Mouse (Mus musculus): ENCODE data around the gene Rp9. TPM values are rescaled to one million over a fixed set of nuclear protein-coding genes. Genes with fewer than 3 reads are reported as not detected.
A peak's percentile ranks its signal among the peaks of the same experiment; 100 is the strongest.

Rp9 gene
- total and polyA plus RNA-seq, 2 experiments from 2014 or later: 59.4 to 81.7 TPM

- ATAC-seq (ENCODE audit: low FRiP score): no peak
- no peaks in the 10 kb centered on the region for H3K27me3 ChIP-seq (ENCODE audit: insufficient read depth, low read length)
- no peak overlapping the region for H3K27ac ChIP-seq (ENCODE audit: low read depth, low read length)
- H3K4me2 ChIP-seq (ENCODE audit: low read depth, low read length, poor library complexity, severe bottlenecking): no peak overlapping the region
- 95% methylated on average over 5 of the region's 5 CpGs for WGBS
- no peak overlapping the region for H3K9ac ChIP-seq (replicated peaks; ENCODE audit: low read length, poor library complexity, severe bottlenecking)
- H3K36me3 ChIP-seq (ENCODE audit: insufficient read depth, low read length): peaks cover 56% of the 10 kb centered on the region
- H3K4me3 ChIP-seq (ENCODE audit: low read depth, low read length): no peak overlapping the region
- TF ChIP-seq CTCF (IDR thresholded peaks at IDR 0.05): no peak
- no peaks in the 10 kb centered on the region for H3K9me3 ChIP-seq (ENCODE audit: low read length)
- H3K4me1 ChIP-seq (ENCODE audit: insufficient read depth, low read length): no peaks in the 10 kb centered on the region
- no peak for DNase-seq (ENCODE audit: low spot score)
These were observed 22.3 kb downstream of the Rp9 start for GRCm38 (mm10) chr9:22447213-22447612.

GRCm38 (mm10) chr9:22445123-22445522, 24.4 kb downstream of the Rp9 start:
- WGBS: 83% methylated on average over 1 of the region's 1 CpGs
- no peak for ATAC-seq (ENCODE audit: low FRiP score)

GRCm38 (mm10) chr9:22443157-22443556, 26.4 kb downstream of the Rp9 start:
- H3K9me3 ChIP-seq (ENCODE audit: low read length): no peaks in the 10 kb centered on the region
- H3K4me1 ChIP-seq (ENCODE audit: insufficient read depth, low read length): no peaks in the 10 kb centered on the region
- no peak for ATAC-seq (ENCODE audit: low FRiP score)
- DNase-seq (ENCODE audit: low spot score): no peak
- no peak overlapping the region for H3K4me2 ChIP-seq (ENCODE audit: low read depth, low read length, poor library complexity, severe bottlenecking)
- no peak overlapping the region for H3K4me3 ChIP-seq (ENCODE audit: low read depth, low read length)
- no peak for TF ChIP-seq CTCF (IDR thresholded peaks at IDR 0.05)
- no peak overlapping the region for H3K9ac ChIP-seq (replicated peaks; ENCODE audit: low read length, poor library complexity, severe bottlenecking)
- WGBS: 96% methylated on average over 10 of the region's 10 CpGs
- H3K27me3 ChIP-seq (ENCODE audit: insufficient read depth, low read length): no peaks in the 10 kb centered on the region
- H3K27ac ChIP-seq (ENCODE audit: low read depth, low read length): no peak overlapping the region
- peaks cover 26% of the 10 kb centered on the region for H3K36me3 ChIP-seq (ENCODE audit: insufficient read depth, low read length)

More at GRCm38 (mm10) chr9:22445123-22445522, 24.4 kb downstream of the Rp9 start:
- no peak overlapping the region for H3K9ac ChIP-seq (replicated peaks; ENCODE audit: low read length, poor library complexity, severe bottlenecking)
- peaks cover 42% of the 10 kb centered on the region for H3K36me3 ChIP-seq (ENCODE audit: insufficient read depth, low read length)
- no peaks in the 10 kb centered on the region for H3K9me3 ChIP-seq (ENCODE audit: low read length)
- no peak overlapping the region for H3K4me2 ChIP-seq (ENCODE audit: low read depth, low read length, poor library complexity, severe bottlenecking)
- H3K27me3 ChIP-seq (ENCODE audit: insufficient read depth, low read length): no peaks in the 10 kb centered on the region
- no peaks in the 10 kb centered on the region for H3K4me1 ChIP-seq (ENCODE audit: insufficient read depth, low read length)
- H3K4me3 ChIP-seq (ENCODE audit: low read depth, low read length): no peak overlapping the region
- no peak overlapping the region for H3K27ac ChIP-seq (ENCODE audit: low read depth, low read length)
- TF ChIP-seq CTCF (IDR thresholded peaks at IDR 0.05): no peak
- DNase-seq (ENCODE audit: low spot score): no peak

GRCm38 (mm10) chr9:22438826-22439225, 30.7 kb downstream of the Rp9 start:
- Histone ChIP-seq H3K4me3 (ENCODE audit: low read depth, low read length) (no peak overlapping the region), H3K36me3 (ENCODE audit: insufficient read depth, low read length) (peaks cover 4% of the 10 kb centered on the region), H3K9ac (replicated peaks; ENCODE audit: low read length, poor library complexity, severe bottlenecking) (no peak overlapping the region), H3K9me3 (ENCODE audit: low read length) (no peaks in the 10 kb centered on the region), H3K4me2 (ENCODE audit: low read depth, low read length, poor library complexity, severe bottlenecking) (no peak overlapping the region), H3K4me1 (ENCODE audit: insufficient read depth, low read length) (no peaks in the 10 kb centered on the region), H3K27me3 (ENCODE audit: insufficient read depth, low read length) (no peaks in the 10 kb centered on the region), H3K27ac (ENCODE audit: low read depth, low read length) (no peak overlapping the region)
- 61% methylated on average over 1 of the region's 1 CpGs for WGBS
- ATAC-seq (ENCODE audit: low FRiP score) (no peak), DNase-seq (ENCODE audit: low spot score) (no peak)
- TF ChIP-seq CTCF (IDR thresholded peaks at IDR 0.05): peak; percentile 23

- Histone ChIP-seq H3K4me1 (ENCODE audit: insufficient read depth, low read length) (no peaks in the 10 kb centered on the region), H3K27ac (ENCODE audit: low read depth, low read length) (no peak overlapping the region), H3K36me3 (ENCODE audit: insufficient read depth, low read length) (no peaks in the 10 kb centered on the region), H3K27me3 (ENCODE audit: insufficient read depth, low read length) (no peaks in the 10 kb centered on the region), H3K9ac (replicated peaks; ENCODE audit: low read length, poor library complexity, severe bottlenecking) (no peak overlapping the region), H3K4me3 (ENCODE audit: low read depth, low read length) (no peak overlapping the region), H3K4me2 (ENCODE audit: low read depth, low read length, poor library complexity, severe bottlenecking) (no peak overlapping the region), H3K9me3 (ENCODE audit: low read length) (no peaks in the 10 kb centered on the region)
- WGBS: 98% methylated on average over 2 of the region's 2 CpGs
- no peak for ATAC-seq (ENCODE audit: low FRiP score)
- DNase-seq (ENCODE audit: low spot score): no peak
- TF ChIP-seq CTCF (IDR thresholded peaks at IDR 0.05): no peak
These were observed 35.4 kb downstream of the Rp9 start for GRCm38 (mm10) chr9:22434101-22434500.

GRCm38 (mm10) chr9:22433221-22433620, 36.3 kb downstream of the Rp9 start:
- Histone ChIP-seq H3K27me3 (ENCODE audit: insufficient read depth, low read length) (no peaks in the 10 kb centered on the region), H3K4me2 (ENCODE audit: low read depth, low read length, poor library complexity, severe bottlenecking) (no peak overlapping the region), H3K4me1 (ENCODE audit: insufficient read depth, low read length) (no peaks in the 10 kb centered on the region), H3K27ac (ENCODE audit: low read depth, low read length) (no peak overlapping the region), H3K36me3 (ENCODE audit: insufficient read depth, low read length) (no peaks in the 10 kb centered on the region), H3K4me3 (ENCODE audit: low read depth, low read length) (no peak overlapping the region), H3K9ac (replicated peaks; ENCODE audit: low read length, poor library complexity, severe bottlenecking) (no peak overlapping the region), H3K9me3 (ENCODE audit: low read length) (no peaks in the 10 kb centered on the region)
- DNase-seq (ENCODE audit: low spot score) (no peak), ATAC-seq (ENCODE audit: low FRiP score) (no peak)
- TF ChIP-seq CTCF (IDR thresholded peaks at IDR 0.05): no peak
- WGBS: 76% methylated on average over 2 of the region's 2 CpGs

Data from midbrain, postnatal 0 days (tissue).